Mouse (Mus musculus) C2C12 (cell line): ENCODE measurements around the gene Mllt6. TPM values are rescaled to one million over a fixed set of nuclear protein-coding genes. Genes with fewer than 3 reads are reported as not detected.
"Not testable (repeated sequence)": the region's sequence is repeated elsewhere in the genome, so short reads cannot be mapped to it uniquely, and the experiment has no call there.

ENCODE experiments used
- H3K27me3 ChIP-seq: one replicate; pipeline ENCODE4 v1.6.1; 2011; ENCODE audit not compliant: control insufficient read depth, insufficient read depth, insufficient read length
- H3K36me3 ChIP-seq: one replicate; pipeline ENCODE4 v1.6.1; 2011; ENCODE audit not compliant: control insufficient read depth, insufficient read depth
- H3K4me3 ChIP-seq: one replicate; pipeline ENCODE4 v1.5.1; 2011; ENCODE audit warnings: mild to moderate bottlenecking, control low read depth; ENCODE audit not compliant: poor library complexity, insufficient read depth, severe bottlenecking
- H3K79me2 ChIP-seq: one replicate; pipeline ENCODE4 v1.6.1; 2011; ENCODE audit not compliant: control insufficient read depth, insufficient read depth
- H3K79me3 ChIP-seq: one replicate; pipeline ENCODE4 v1.6.1; 2011; ENCODE audit warnings: low read depth, control low read depth
- H3ac ChIP-seq: one replicate; pipeline ENCODE3; 2011; ENCODE audit warnings: low read depth; ENCODE audit not compliant: control insufficient read depth, insufficient read length
- CEBPB ChIP-seq: IDR thresholded peaks from one replicate; pipeline ENCODE4 v1.6.1; 2011; ENCODE audit warnings: low read depth, mild to moderate bottlenecking, control low read depth, moderate library complexity
- CTCF ChIP-seq: IDR thresholded peaks from one replicate; pipeline ENCODE4 v1.5.1; 2011; ENCODE audit not compliant: control insufficient read depth, insufficient read depth, insufficient read length
- FOSL1 ChIP-seq: IDR thresholded peaks from one replicate; pipeline ENCODE4 v1.8.0; 2011; ENCODE audit warnings: mild to moderate bottlenecking, low read length; ENCODE audit not compliant: poor library complexity, insufficient read depth, severe bottlenecking
- MAX ChIP-seq: IDR thresholded peaks from one replicate; pipeline ENCODE4 v1.6.1; 2011; ENCODE audit warnings: mild to moderate bottlenecking, control low read depth
- MYOD1 ChIP-seq: IDR thresholded peaks from one replicate; pipeline ENCODE4 v1.6.1; 2011; ENCODE audit warnings: low read depth; ENCODE audit not compliant: control insufficient read depth, insufficient read length
- MYOG ChIP-seq: IDR thresholded peaks from one replicate; pipeline ENCODE4 v1.6.1; 2011; ENCODE audit not compliant: control insufficient read depth, insufficient read length; ENCODE audit errors: extremely low read depth
- USF1 ChIP-seq: IDR thresholded peaks from one replicate; pipeline ENCODE4 v1.6.1; 2011; ENCODE audit warnings: low read depth, mild to moderate bottlenecking, control low read depth, moderate library complexity
- polyA plus RNA-seq: library from polyadenylated mRNA; unstranded; fragments of >200 nt; fragmentation: generic; extraction: Trizol; gene quantifications from one replicate; pipeline ENCODE4 v1.2.1, GENCODE M21; 2012; ENCODE audit warnings: missing spikeins

Mllt6 gene
- polyA plus RNA-seq, 1 experiment, result 12.5 TPM

DNA sequence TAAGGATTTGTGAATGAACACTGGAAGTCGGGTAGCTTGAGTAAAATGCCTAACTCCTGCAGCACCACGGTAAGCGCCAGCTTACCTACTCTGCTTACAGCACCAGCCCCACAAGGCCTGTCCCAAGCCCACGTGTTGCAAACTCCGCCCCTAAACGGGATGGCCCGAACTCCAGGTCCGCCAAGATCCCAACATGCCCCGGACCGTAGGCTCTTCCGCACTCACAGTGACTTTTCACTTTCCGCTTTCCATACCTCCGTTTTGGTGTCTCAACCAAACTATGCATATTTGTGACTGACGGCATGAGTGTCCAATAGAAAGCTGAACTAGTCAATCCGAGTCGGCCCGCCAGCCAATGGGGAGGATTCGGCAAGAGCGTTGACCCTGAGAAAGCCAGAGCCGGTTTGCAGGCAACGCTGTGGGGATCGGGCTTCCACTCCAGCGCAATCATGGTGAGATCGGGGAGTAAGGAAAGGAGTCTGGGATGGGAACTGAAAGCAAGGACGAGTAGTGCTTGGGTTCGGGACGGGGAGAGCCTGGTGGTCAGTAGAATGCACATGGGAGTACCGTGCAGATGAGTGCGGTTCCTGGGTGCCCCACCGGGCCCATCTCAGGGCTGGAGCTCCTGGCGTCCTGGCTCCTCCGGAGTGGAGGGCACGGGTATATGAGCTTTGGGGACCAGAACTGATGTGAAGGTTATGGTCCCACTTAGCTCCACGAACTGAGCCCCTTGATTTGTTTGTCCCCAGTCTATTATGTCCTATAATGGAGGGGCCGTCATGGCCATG is 40.0 kb downstream of the Mllt6 start, which contains the start of gene Psmb3:
Gene Psmb3, plus strand, starts transcription at position 361 of the 788 bp plus-strand sequence.
- TF ChIP-seq FOSL1 (no peak), USF1 (peak; percentile 94), MAX (peak; percentile 98)
- peak within 1 kb of the TSS; percentile 97 for H3K4me3 ChIP-seq

DNA sequence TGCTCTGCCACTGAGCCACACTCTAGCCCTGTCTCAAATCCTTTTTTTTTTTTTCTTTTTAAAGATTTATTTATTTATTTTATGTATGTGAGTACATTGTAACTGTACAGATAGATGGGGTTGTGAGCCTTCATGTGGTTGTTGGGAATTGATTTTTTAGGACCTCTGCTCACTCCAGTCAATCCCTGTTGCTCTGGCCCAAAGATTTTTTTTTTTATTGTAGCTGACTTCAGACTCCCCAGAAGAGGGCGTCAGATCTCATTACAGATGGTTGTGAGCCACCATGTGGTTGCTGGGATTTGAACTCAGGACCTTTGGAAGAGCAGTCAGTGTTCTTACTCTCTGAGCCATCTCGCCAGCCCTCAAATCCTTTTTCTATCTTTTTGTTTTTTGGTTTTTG is 46.9 kb downstream of the Mllt6 start:
- Histone ChIP-seq H3K79me3 (peaks cover 25% of the 10 kb centered on the region), H3K36me3 (peaks cover 93% of the 10 kb centered on the region), H3K79me2 (peaks cover 52% of the 10 kb centered on the region)
- H3K4me3 ChIP-seq, H3K27me3 ChIP-seq, H3ac ChIP-seq: not testable (repeated sequence)

More for the DNA sequence above, 40.0 kb downstream of the Mllt6 start, which contains the start of gene Psmb3:
- Histone ChIP-seq H3ac (peak within 1 kb of the TSS; percentile 98), H3K27me3 (no peaks in the 10 kb centered on the region), H3K79me3 (peaks cover 50% of the 10 kb centered on the region), H3K36me3 (peaks cover 42% of the 10 kb centered on the region), H3K79me2 (peaks cover 62% of the 10 kb centered on the region)

DNA sequence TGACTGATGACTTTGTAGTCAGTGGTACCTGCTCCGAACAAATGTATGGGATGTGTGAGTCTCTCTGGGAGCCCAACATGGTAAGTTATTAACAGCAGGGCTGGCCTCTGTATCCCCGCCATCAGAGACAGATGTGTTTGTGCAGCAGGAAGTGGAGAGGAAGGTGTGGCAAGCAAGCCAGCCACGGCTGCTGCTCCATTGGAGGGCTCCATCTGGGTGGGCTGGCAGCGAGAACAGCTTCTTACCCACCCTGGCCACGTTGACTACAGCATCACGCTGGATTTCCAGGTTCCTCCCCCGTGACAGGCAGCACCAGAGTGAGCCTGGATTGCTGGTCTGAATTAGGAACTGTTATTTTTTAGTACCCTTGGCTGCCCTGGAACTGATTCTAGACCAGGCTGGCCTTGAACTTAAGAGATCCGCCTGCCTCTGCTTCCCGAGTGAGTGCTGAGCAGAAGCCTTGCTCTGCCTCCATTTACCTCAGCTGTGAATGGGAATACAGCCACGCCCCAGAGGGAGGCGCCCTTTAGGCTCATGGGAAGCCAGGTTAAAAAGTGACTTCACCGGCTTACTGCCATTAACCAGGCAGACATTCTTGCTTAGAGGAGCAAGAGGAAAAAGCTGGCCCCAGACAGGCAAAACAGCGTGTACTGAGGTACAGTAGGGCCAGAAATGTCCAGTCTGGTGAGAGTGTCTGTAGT is 48.1 kb downstream of the Mllt6 start:
- no peak overlapping the region for H3K4me3 ChIP-seq
- no peak overlapping the region for H3ac ChIP-seq
- TF ChIP-seq CEBPB (no peak), CTCF (no peak), MYOG (no peak), FOSL1 (no peak), MYOD1 (no peak), MAX (no peak), USF1 (no peak)
- H3K36me3 ChIP-seq, result peaks cover 86% of the 10 kb centered on the region
- H3K79me2 ChIP-seq, result peaks cover 39% of the 10 kb centered on the region
- peaks cover 13% of the 10 kb centered on the region for H3K79me3 ChIP-seq
- no peaks in the 10 kb centered on the region for H3K27me3 ChIP-seq

DNA sequence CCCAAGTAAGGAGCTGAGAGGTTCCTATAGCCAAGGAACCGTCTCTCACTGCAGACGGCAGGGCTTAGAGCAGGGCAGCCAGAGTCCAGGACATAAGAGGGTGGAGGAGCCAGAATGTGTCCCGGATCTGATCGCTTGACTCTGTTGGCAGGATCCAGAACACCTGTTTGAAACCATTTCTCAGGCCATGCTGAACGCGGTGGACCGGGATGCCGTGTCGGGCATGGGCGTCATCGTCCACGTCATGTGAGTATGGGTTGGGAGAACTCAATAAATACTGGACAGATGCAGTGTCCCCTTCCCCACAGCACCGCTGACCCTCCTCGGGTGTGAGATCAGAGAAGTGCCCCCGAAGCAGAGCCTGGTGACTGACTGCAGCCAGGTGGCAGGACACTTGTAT is 49.1 kb downstream of the Mllt6 start:
- peaks cover 30% of the 10 kb centered on the region for H3K79me2 ChIP-seq
- peaks cover 5% of the 10 kb centered on the region for H3K79me3 ChIP-seq
- no peak overlapping the region for H3K4me3 ChIP-seq
- no peak overlapping the region for H3ac ChIP-seq
- H3K27me3 ChIP-seq, result no peaks in the 10 kb centered on the region
- no peak for TF ChIP-seq MAX
- TF ChIP-seq CEBPB, result no peak
- no peak for TF ChIP-seq USF1
- TF ChIP-seq MYOG, result no peak
- no peak for TF ChIP-seq FOSL1
- no peak for TF ChIP-seq MYOD1
- no peak for TF ChIP-seq CTCF
- H3K36me3 ChIP-seq, result peaks cover 82% of the 10 kb centered on the region

DNA sequence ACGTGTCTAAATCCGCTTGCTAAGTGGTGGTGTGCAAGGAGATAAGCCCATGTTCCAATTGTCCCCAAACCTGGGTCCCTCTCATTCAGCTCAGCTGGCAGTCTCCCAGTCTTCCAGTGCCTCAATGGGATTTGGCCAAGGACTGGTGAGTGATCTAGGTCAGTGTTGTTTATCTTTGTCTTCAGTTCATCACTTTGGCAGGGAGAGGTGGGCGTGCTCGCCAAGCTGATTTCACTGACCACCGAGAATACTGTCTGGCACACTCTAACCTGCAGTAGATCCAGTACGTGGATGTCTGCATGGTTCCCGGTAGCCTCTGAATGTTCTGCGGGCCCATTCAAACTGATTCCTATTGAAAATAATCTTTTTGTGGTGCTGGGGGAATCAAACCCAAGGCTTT is 50.7 kb downstream of the Mllt6 start:
- TF ChIP-seq MYOD1 (no peak), USF1 (no peak)
- Histone ChIP-seq H3K4me3 (no peak overlapping the region), H3K79me3 (no peaks in the 10 kb centered on the region), H3K27me3 (no peaks in the 10 kb centered on the region), H3ac (no peak overlapping the region), H3K79me2 (peaks cover 14% of the 10 kb centered on the region), H3K36me3 (peaks cover 81% of the 10 kb centered on the region)

DNA sequence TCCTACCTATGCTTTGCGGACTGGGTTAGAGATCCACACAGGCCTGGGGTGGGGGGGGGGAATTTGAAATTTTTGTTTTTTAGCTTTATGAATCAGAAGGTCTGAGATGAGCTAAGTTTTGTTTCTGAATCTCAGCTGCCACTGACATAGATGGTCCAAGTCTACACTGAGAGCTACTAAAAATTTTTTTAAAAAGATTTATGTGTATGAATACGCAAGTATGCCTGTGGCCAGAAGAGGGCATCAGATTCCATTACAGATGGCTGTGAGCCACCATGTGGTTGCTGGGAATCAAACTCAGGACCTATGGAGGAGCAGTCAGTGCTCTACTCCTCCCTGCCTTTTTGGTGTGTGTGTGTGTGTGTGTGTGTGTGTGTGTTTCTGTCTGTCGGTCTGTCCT is 51.1 kb downstream of the Mllt6 start:
- H3K79me2 ChIP-seq, result peaks cover 9% of the 10 kb centered on the region
- H3K36me3 ChIP-seq, result peaks cover 81% of the 10 kb centered on the region
- H3K4me3 ChIP-seq, result no peak overlapping the region
- H3ac ChIP-seq, result no peak overlapping the region
- H3K27me3 ChIP-seq, result no peaks in the 10 kb centered on the region
- no peaks in the 10 kb centered on the region for H3K79me3 ChIP-seq
- no peak for TF ChIP-seq MYOG
- no peak for TF ChIP-seq CEBPB
- TF ChIP-seq MYOD1, result no peak
- no peak for TF ChIP-seq USF1
- no peak for TF ChIP-seq FOSL1
- TF ChIP-seq MAX, result no peak
- TF ChIP-seq CTCF, result no peak
